Mouse (Mus musculus) small intestine, adult 2 months (tissue): ENCODE data around the gene Tktl2. TPM values are rescaled to one million over a fixed set of nuclear protein-coding genes. Genes with fewer than 3 reads are reported as not detected.

ENCODE experiments used
- H3K27ac ChIP-seq: fragments of 200-500 bp; 2 replicates; pipeline ENCODE4 v1.5.1; 2012; ENCODE audit warnings: low read depth, low read length, control low read depth, inconsistent platforms; ENCODE audit not compliant: insufficient read depth
- H3K27me3 ChIP-seq: fragments of 200-500 bp; 2 replicates; pipeline ENCODE4 v1.6.1; 2012; ENCODE audit warnings: mild to moderate bottlenecking, moderate library complexity, low read length, inconsistent platforms; ENCODE audit not compliant: control insufficient read depth, insufficient read depth
- H3K36me3 ChIP-seq: fragments of 200-500 bp; 2 replicates; pipeline ENCODE4 v1.6.1; 2012; ENCODE audit warnings: mild to moderate bottlenecking, low read length, control low read depth, inconsistent platforms; ENCODE audit not compliant: control insufficient read depth, insufficient read depth
- H3K4me1 ChIP-seq: fragments of 200-500 bp; 2 replicates; pipeline ENCODE4 v1.6.1; 2012; ENCODE audit warnings: low read length, inconsistent platforms, mixed read lengths; ENCODE audit not compliant: control insufficient read depth, insufficient read depth, insufficient read length
- H3K4me3 ChIP-seq: fragments of 200-500 bp; 2 replicates; pipeline ENCODE4 v1.5.1; 2012; ENCODE audit warnings: low read depth, mild to moderate bottlenecking, control low read depth, inconsistent platforms, low read length, moderate library complexity
- CTCF ChIP-seq: fragments of 200-500 bp; IDR thresholded peaks from 2 replicates; pipeline ENCODE4 v1.5.1; 2012; ENCODE audit warnings: low read depth, mild to moderate bottlenecking, control low read depth, inconsistent platforms, low read length, moderate library complexity, mixed read lengths; ENCODE audit not compliant: insufficient replicate concordance, insufficient read length; ENCODE audit errors: extremely low read depth
- POLR2A ChIP-seq: fragments of 200-500 bp; IDR thresholded peaks from 2 replicates; pipeline ENCODE4 v1.6.1; 2012; ENCODE audit warnings: low read depth, mild to moderate bottlenecking, control low read depth, inconsistent platforms, low read length, moderate library complexity
- WGBS: fragments of 180-500 bp; shearing (Covaris S2); methylation state at CpG from one replicate; pipeline ENCODE4 v1.1.7; 2018; 5-methylcytosine and 5-hydroxymethylcytosine counted together
- polyA plus RNA-seq: library from polyadenylated mRNA; depleted of rRNA; stranded (reverse); fragments of >200 nt; gene quantifications from 2 replicates; pipeline ENCODE4 v1.2.3, GENCODE M21; 2012; rRNA removed

The Tktl2 gene
- not detected in 2 replicates for polyA plus RNA-seq

- no peak for TF ChIP-seq POLR2A
- TF ChIP-seq CTCF = no peak
- Histone ChIP-seq H3K36me3 (no peaks in the 10 kb centered on the region), H3K27ac (no peak within 1 kb of the TSS), H3K4me1 (no peaks in the 10 kb centered on the region), H3K27me3 (no peaks in the 10 kb centered on the region), H3K4me3 (no peak within 1 kb of the TSS)
- WGBS = 95% methylated on average over 22 of the region's 22 CpGs
Observed at GRCm38 (mm10) chr8:66511537-66511936, at the start of gene Tktl2. Tktl2 (plus strand) TSS chr8:66511756.

GRCm38 (mm10) chr8:66469821-66470220, 41.7 kb upstream of the Tktl2 start:
- TF ChIP-seq POLR2A (no peak), CTCF (no peak)
- no peaks in the 10 kb centered on the region; the same call in 1 of the 2 replicates for H3K4me1 ChIP-seq
- H3K36me3 ChIP-seq = no peaks in the 10 kb centered on the region
- no peaks in the 10 kb centered on the region for H3K27me3 ChIP-seq
- WGBS = 39% methylated on average over 3 of the region's 3 CpGs
- no peak overlapping the region for H3K27ac ChIP-seq
- H3K4me3 ChIP-seq = no peak overlapping the region

GRCm38 (mm10) chr8:66476880-66477279, 34.7 kb upstream of the Tktl2 start:
- 97% methylated on average over 3 of the region's 3 CpGs for WGBS
- Histone ChIP-seq H3K27me3 (no peaks in the 10 kb centered on the region), H3K4me1 (no peaks in the 10 kb centered on the region; the same call in 1 of the 2 replicates), H3K4me3 (no peak overlapping the region), H3K27ac (no peak overlapping the region), H3K36me3 (peaks cover 28% of the 10 kb centered on the region)
- TF ChIP-seq CTCF (no peak), POLR2A (no peak)

GRCm38 (mm10) chr8:66486084-66486763, 25.3 kb upstream of the Tktl2 start, which contains the start of gene Tma16:
Tma16 (minus strand) TSS chr8:66486530.
- Histone ChIP-seq H3K36me3 (peaks cover 1% of the 10 kb centered on the region; the same call in 1 of the 2 replicates), H3K27ac (no peak within 1 kb of the TSS), H3K4me3 (peak within 1 kb of the TSS; percentile 99), H3K4me1 (no peaks in the 10 kb centered on the region), H3K27me3 (no peaks in the 10 kb centered on the region)
- peak; percentile 35; the same call in 1 of the 2 replicates for TF ChIP-seq POLR2A
- no peak for TF ChIP-seq CTCF
- WGBS = under 1% methylated on average over 45 of the region's 45 CpGs

- TF ChIP-seq POLR2A = no peak
- TF ChIP-seq CTCF = no peak
- no peak overlapping the region for H3K27ac ChIP-seq
- H3K36me3 ChIP-seq = no peaks in the 10 kb centered on the region
- no peak overlapping the region for H3K4me3 ChIP-seq
- H3K27me3 ChIP-seq = no peaks in the 10 kb centered on the region
- 55% methylated on average over 3 of the region's 3 CpGs for WGBS
- no peaks in the 10 kb centered on the region for H3K4me1 ChIP-seq
Observed at GRCm38 (mm10) chr8:66488556-66488955, 23.0 kb upstream of the Tktl2 start.

- Histone ChIP-seq H3K27ac (no peak overlapping the region), H3K4me1 (no peaks in the 10 kb centered on the region), H3K27me3 (no peaks in the 10 kb centered on the region; the same call in 1 of the 2 replicates), H3K4me3 (no peak overlapping the region), H3K36me3 (no peaks in the 10 kb centered on the region)
- 65% methylated on average over 4 of the region's 4 CpGs for WGBS
- TF ChIP-seq CTCF (no peak), POLR2A (no peak)
Observed at GRCm38 (mm10) chr8:66490624-66491023, 20.9 kb upstream of the Tktl2 start.

GRCm38 (mm10) chr8:66494496-66494895, 17.1 kb upstream of the Tktl2 start:
- H3K27ac ChIP-seq = no peak overlapping the region
- no peak overlapping the region for H3K4me3 ChIP-seq
- TF ChIP-seq CTCF = no peak
- TF ChIP-seq POLR2A = no peak
- 64% methylated on average over 2 of the region's 2 CpGs for WGBS
- H3K4me1 ChIP-seq = no peaks in the 10 kb centered on the region
- peaks cover 2% of the 10 kb centered on the region; the same call in 1 of the 2 replicates for H3K27me3 ChIP-seq
- no peaks in the 10 kb centered on the region for H3K36me3 ChIP-seq
